Mouse (Mus musculus) megakaryocyte-erythroid progenitor cell, adult 5-6 weeks (primary cell): Measurements from ENCODE around the gene Cbx2. TPM values are rescaled to one million over a fixed set of nuclear protein-coding genes. Genes with fewer than 3 reads are reported as not detected.

Source experiments
- ATAC-seq: replicated peaks from 2 replicates; pipeline ENCODE4 v1.8.0; 2016; ENCODE audit warnings: mild to moderate bottlenecking, inconsistent platforms; ENCODE audit not compliant: severe bottlenecking, poor library complexity, low FRiP score, low TSS enrichment
- total RNA-seq, 2 experiments: library from RNA; stranded (forward) in 1 of 2; stranded (reverse) in 1 of 2; fragments of 200-1000, 215-1000 nt in 1 of 2; fragments of >200 nt in 1 of 2; fragmentation: Nextera tagmentation in 1 of 2; gene quantifications; 2 replicates each; pipeline ENCODE4 v1.2.3; 2014 to 2017

Cbx2 gene
- total RNA-seq, 2 experiments from 2014 or later, result 6.2 to 10.4 TPM

DNA sequence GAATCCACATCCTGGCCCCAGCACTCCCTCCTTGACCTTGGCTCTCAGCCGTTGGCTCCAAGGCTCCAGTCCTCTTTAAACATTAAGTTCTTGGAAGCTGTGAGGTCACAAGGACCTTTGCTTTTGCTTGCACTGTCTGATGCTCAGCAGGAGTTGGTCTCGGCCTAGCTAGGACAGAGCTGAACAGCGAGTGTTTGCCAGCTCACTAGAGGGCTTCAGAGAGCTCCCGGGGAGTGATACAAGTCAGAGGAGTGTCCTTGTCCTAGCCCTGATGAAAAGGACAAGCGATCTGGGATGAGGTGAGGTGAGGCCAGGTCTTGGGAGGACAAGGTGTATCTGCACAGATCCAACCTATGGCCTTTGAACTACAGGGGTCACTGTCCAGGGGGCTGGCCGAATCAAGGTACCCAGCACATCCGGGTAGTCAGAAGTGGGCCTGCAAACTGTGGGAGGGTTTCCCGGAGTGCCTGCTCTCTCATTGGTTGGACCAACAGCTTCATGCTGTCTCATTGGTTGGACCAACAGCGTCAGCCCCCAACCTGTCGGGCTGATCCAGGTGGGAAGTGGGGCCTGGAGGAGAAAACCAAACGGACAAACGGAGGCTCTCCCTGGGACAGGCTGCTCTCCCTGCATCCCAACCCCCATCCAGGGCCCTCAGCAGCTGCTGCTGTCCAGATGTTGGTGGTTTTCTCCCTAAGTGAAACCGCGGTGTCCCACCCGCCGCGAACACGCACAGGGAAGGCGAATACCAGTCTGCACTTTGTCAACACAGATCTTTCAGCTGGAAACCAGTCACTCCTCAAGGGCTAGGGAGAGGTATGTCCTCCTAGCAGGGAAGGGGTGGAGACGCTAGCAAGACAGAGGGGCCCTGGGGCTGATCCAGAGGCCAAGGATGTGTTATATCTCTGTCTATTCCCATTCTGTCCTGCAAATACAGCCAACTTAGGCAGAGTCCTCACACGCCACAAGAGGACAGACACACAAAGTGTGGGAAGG lies 15.0 kb upstream of the Cbx2 start:
- no peak for ATAC-seq

GRCm38 (mm10) chr11:119014455-119014854 lies 8.3 kb upstream of the Cbx2 start:
- ATAC-seq, result no peak

DNA sequence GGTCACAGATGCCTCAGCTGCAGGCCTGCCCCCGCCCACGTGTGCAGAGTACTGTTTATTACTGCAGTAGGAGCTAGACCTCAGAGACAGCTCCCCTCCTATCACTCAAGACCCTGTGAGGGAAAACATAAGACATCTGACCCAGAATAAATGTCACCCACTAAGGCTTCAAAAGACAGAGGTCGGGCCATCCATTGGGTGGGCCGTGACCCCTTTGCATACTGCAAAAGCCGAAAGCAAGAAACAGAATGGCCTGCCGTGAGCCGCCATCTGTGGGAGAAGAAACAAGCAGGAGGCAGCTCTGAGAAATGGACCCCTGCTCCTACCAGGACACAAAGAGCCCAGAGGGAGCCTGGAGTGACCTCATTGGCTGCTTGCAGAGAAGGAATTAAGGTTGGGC lies 5.3 kb upstream of the Cbx2 start:
- no peak for ATAC-seq

DNA sequence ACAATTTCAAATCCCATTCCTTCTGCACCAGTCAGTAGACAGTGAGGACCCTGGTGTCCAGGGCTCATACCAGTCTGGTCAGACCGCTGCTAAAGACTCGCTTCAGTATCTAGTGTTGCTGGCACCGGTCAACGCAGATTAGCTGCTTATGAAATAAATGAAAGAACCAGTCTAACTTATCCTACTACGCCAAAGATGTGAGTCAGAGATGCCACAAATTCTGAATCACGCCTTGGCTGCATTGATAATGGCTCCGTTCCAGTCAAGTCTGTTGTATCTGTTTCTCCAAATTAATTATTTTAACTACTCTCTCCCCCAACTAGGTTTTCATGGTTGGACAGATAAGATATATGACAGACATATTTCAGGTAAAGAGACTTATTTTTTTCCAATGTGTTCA lies 1.6 kb upstream of the Cbx2 start:
- ATAC-seq, result no peak

- no peak for ATAC-seq
Observed at GRCm38 (mm10) chr11:119022068-119022894, 481 bp upstream of the Cbx2 start.

DNA sequence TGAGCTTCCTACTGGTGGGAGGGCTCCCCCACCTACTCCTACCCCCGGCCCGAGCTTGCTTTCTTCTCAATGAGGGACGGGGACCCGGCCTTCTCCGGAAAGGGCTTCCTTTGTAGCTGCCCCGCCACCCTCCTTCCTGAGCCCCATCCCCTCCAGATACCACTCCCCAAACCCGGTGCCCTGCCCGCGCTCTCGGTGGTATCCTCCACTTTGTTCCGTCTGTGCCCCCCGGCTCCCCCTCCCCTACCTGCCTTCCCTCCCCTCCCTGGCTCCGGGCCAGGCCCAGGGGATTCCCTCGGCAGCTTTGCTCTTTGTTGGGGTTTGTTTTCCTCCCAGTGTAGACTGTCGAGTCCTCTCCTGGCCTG lies 836 bp downstream of the Cbx2 start:
- ATAC-seq, result no peak

GRCm38 (mm10) chr11:119024260-119024659 lies 1.5 kb downstream of the Cbx2 start:
- ATAC-seq, result 0 out of 2 replicates have a peak, but pooled peaks have one; percentile 4

- no peak for ATAC-seq
Observed at GRCm38 (mm10) chr11:119026203-119026602, 3.4 kb downstream of the Cbx2 start.

DNA sequence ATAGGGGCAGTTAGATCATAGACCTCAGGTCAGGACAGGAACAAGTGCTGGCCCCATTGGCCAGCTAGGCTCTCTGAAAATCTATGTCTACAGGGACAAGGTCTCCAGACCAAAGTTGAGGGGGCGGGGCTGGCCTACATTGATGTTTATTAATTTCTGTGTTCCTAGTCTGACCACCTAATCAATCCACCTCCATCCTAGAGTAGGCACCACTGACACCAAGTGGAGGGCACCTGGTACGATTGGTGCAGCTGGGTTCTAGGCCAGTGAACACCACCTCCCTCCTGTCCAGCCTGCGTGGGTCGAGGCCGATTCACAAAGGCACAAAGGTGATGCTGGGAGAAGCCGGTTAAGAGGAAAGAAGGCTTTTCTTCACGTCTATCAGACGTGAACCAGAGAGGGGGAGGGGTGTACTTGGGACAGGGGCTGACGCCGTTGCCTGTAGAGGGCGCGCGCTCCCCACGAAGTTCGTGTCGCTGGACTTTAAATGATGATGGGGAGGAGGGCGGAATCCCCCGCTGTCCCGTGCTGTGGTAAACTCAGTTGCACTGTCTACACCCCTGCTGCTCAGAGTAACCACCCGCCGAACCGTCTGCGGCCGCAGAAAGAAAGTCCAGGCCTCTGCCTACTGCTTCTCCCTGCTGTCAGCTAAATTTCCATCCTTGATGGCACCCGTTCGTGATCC lies 11.3 kb downstream of the Cbx2 start:
- ATAC-seq, result peak; percentile 73

DNA sequence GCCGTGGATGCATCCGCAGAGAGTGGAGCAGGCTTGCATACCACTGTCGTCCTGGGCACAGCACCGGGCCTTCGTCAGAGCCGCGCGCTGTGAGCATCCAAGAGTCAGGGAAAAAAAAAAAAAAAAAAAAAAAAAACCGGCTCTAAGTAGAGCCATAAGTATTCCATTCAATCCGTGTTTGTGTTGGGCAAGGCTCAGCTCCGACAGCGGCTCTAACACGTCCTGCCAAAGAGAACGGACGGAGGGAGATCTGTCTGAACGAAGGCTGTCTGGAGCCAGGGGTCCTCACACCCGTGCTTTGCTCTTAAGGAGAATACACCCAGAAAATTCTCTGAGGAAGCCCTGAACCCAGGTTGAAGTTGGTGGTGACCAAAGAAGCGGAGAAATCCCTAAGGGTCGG lies 11.9 kb downstream of the Cbx2 start:
- no peak for ATAC-seq

DNA sequence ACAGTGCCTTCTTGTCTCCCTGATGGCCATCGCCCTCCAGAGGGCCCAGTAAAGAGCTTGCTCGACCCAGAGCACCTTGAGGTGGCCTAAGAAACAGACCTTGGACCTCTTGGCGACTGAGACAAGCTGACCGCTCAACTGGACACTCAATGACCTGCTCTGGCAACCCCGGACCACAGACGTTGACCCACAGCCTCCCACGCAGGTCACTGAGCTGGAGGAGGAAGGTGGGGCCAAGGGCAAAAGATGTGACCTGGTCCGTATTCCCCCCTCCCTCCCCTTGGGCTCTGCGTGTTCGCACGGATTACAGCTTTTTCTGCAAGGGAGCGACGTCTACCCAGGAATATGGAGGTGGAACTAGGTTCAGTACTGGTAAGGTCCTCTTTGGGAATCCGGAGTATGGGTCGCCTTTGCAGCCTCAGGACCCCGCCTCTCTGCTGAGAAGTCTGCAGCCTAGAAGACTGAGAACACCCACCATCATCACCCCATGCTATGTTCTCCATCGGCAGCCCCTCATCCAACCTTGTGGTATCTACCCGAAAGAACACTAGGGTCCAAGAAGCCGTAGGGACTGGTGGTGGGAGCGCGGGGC lies 12.4 kb downstream of the Cbx2 start:
- no peak for ATAC-seq

GRCm38 (mm10) chr11:119035686-119036165 lies 13.0 kb downstream of the Cbx2 start:
- ATAC-seq, result no peak

- ATAC-seq, result no peak
Observed at GRCm38 (mm10) chr11:119036447-119036846, 13.7 kb downstream of the Cbx2 start.

DNA sequence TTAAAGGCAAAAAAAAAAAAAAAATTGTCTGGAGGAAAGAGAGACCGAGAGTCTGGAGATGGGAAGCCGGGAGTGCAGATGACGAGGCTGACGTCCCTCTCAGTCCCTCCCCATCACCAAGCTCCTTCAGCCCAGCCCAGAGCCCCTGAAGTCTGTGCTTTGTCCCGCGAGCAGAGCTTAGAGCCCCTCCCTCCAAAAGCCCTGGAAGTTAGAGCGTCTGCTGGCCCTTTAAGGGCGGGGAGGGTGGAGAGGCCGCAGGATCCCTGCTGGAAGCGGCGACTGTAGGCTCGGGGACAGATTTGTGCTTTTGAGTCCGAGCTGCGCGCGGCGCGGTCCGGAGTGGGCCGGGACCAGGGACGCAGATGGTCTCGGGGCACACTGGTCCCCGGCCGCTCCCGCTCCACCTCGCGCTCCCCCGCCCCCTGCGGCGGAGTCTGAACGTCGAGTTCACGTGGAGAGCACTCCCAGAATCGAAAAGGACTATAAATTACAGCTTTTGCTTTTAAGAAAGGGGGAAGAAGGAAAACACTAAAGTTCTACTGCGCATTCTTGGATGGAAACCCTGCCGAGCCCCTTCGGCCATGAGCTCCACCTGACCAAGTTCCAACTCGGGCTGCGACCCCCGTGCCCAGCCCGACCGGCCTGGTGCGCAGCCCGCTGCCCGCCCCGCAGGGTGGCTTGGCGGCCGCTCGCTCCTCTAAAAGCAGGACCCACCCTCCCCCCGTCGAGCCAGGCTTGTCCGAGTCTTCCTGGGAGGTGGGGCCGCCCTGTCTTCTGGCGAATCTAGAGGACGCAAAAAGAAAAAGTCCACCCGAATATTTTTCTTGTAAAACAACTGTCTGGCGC lies 14.4 kb downstream of the Cbx2 start:
- no peak for ATAC-seq

DNA sequence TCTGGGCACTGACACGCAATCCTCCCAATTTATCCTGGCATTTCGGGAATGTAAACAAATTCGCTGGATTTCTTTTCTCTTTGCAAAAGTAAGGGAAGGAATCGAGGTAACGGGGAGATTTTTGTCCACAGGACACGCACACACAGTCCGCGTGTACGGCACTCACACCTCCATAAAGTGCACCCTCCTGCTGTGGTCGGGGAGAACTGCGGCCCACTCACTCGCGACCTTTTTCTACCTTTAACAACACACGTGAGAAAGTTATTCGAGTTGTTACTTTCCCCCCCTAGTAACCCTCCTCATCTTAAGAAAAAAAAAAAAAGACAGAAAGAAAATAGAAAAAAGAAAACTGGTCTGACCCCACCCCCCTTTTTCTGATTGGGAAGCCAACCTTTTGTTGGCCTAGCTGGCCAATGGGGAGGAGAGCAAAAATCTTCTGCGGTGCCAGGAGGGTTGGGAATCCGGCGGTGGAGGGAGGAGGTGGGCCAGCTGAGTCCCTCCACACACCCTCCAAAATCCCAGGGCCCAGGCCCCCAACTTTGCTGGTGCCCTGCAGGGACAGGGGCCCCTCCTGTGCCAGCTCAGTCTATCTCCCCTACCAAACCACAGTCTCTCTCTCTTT lies 15.1 kb downstream of the Cbx2 start:
- ATAC-seq, result no peak

DNA sequence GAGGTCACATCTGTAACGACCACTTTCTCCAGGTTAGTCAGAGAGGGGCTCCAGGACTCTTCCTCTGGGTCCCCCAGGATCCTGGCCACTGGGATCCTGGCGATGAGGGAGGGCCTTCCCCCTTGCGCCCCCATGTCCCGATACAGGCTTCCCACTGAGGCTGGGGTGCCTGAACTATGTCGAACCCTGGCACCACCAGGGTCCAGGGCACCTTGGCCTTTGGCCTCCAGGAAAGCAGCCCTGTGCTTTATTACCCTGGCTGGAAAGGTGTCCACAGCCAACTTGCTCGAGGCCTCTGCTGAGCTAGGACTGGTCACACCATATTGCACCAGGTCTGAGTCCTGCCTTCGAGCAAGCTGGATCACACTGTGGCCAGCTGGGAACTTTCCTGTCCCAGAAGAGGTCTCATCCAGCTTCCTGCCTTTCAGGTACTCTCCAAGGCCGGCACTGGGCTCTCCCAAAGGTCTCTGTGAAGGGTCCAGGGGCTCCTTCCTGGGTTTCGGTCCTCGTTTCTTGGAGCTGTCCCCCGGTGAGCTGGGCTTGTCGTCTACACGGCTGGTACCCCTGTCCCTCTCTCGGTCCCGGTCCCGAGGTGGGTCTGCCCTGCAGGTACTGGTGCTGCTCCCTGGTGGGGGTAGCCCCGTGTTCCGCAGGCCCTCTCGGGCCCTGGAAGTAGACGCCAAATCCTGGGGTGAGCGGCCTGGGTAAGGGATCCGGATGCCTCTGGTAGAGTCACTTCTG lies 16.2 kb downstream of the Cbx2 start:
- no peak for ATAC-seq

DNA sequence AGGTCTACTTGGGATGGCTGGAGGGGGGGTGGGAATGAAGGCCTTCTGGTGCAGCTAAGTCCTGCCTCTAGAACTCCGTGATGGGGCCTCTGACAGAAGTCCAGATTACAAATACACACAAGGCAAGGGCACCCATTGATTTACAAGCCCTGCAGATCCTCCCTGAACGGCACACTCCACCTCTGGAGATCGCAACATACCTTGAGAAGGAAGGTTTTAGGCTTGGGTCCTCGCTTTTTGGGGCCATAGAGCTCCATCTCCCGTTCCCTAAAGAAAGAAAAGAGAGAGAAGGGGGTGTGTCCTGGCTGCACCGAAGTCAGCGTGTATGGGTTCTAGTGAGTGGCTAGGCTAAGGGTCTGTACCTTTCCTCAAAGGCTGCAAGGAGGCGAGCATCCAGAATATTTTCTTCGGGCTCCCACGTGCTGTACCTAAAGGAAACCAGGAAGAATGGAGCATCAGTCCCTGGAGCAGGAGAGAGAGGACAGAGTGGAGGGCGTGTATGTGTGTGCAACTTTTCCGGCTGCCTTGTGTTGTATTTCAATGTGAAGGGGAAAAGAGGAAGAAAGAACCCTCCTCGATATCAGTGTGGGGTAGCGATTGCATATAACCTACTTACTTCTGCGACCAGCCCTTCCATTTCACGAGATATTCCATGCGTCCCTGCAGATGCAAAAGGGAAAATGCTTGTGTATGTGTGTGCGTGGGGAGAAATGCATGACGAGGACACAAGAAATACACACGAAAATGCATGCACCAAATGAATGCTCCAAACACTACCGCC lies 17.2 kb downstream of the Cbx2 start:
- no peak for ATAC-seq
